Comparison of ENCODE assay signal across 8 mouse cellular contexts in genomic region chr10:59978873-59979743, GRCm38 (mm10). TPM values are rescaled to one million over a fixed set of nuclear protein-coding genes. Genes with fewer than 3 reads are reported as not detected.
DNase-seq lines count a peak whose midpoint lies in the region; ATAC-seq and TF ChIP-seq lines count a peak whose summit lies in the region.

No protein-coding gene starts in this region.

- H3K9ac ChIP-seq in forebrain, embryonic 12.5 days = no peak overlapping the region
- H3K9ac ChIP-seq in midbrain, embryonic 12.5 days (replicated peaks) = no peak overlapping the region

- H3K4me1 ChIP-seq in spleen, adult 2 months (ENCODE audit: control insufficient read depth, insufficient read depth, insufficient read length) = peaks cover 58% of the 10 kb centered on the region; the same call in 1 of the 2 replicates
- H3K4me1 ChIP-seq in forebrain, embryonic 12.5 days = peaks cover 30% of the 10 kb centered on the region
- H3K4me1 ChIP-seq in midbrain, embryonic 12.5 days = peaks cover 30% of the 10 kb centered on the region

- no peaks in the 10 kb centered on the region for H3K36me3 ChIP-seq in spleen, adult 2 months (ENCODE audit: control insufficient read depth, insufficient read depth, low read length)
- 0 out of 2 replicates have a peak, but pooled peaks cover under 1% of the 10 kb centered on the region for H3K36me3 ChIP-seq in forebrain, embryonic 12.5 days (replicated peaks)
- no peaks in the 10 kb centered on the region for H3K36me3 ChIP-seq in midbrain, embryonic 12.5 days

- peak overlapping the region; percentile 74 for H3K27ac ChIP-seq in spleen, adult 2 months (ENCODE audit: insufficient read depth, low read length)
- H3K27ac ChIP-seq in forebrain, embryonic 12.5 days = peak overlapping the region; percentile 80
- peak overlapping the region; percentile 50 for H3K27ac ChIP-seq in midbrain, embryonic 12.5 days (replicated peaks)

- H3K4me2 ChIP-seq in forebrain, embryonic 12.5 days = no peak overlapping the region
- H3K4me2 ChIP-seq in midbrain, embryonic 12.5 days (replicated peaks) = no peak overlapping the region

- H3K27me3 ChIP-seq in spleen, adult 2 months (ENCODE audit: control insufficient read depth, insufficient read depth, low read length) = no peaks in the 10 kb centered on the region
- H3K27me3 ChIP-seq in forebrain, embryonic 12.5 days = no peaks in the 10 kb centered on the region
- no peaks in the 10 kb centered on the region for H3K27me3 ChIP-seq in midbrain, embryonic 12.5 days

- TF ChIP-seq CTCF in spleen, adult 2 months (IDR thresholded peaks at IDR 0.05; ENCODE audit: extremely low read depth, insufficient read depth, insufficient read length, insufficient replicate concordance) = no peak

- no peak overlapping the region for H3K4me3 ChIP-seq in spleen, adult 2 months (ENCODE audit: extremely low read depth, insufficient read depth, insufficient read length)
- H3K4me3 ChIP-seq in forebrain, embryonic 12.5 days (replicated peaks) = no peak overlapping the region
- no peak overlapping the region for H3K4me3 ChIP-seq in midbrain, embryonic 12.5 days

- WGBS in spleen, adult 2 months = 65% methylated on average over 11 of the region's 11 CpGs
- 52% methylated on average over 11 of the region's 11 CpGs for WGBS in forebrain, embryonic 12.5 days
- 57% methylated on average over 11 of the region's 11 CpGs for WGBS in midbrain, embryonic 12.5 days

- 0 out of 2 replicates have a peak, but pooled peaks have one; percentile 10 for ATAC-seq in forebrain, embryonic 12.5 days (ENCODE audit: low FRiP score)
- peak; percentile 65 for ATAC-seq in midbrain, embryonic 12.5 days (ENCODE audit: low FRiP score, low read depth)
- no peak for ATAC-seq in cerebellum, adult (ENCODE audit: insufficient number of reproducible peaks, low FRiP score, low TSS enrichment)

- TF ChIP-seq POLR2A in spleen, adult 2 months (IDR thresholded peaks at IDR 0.05; ENCODE audit: low read depth, low read length) = no peak

- intact Hi-C loops in heart, postnatal 14 days (cut with DNase I) = no loop called here

- DNase-seq in spleen, adult 2 months (ENCODE audit: low read depth in 1 of 2, low spot score in 2 of 2) = no peak
- DNase-seq in spleen, adult 12 weeks (ENCODE audit: low spot score) = no peak
- DNase-seq in heart, postnatal 14 days = peak; percentile 89
- peak; percentile 93 to 95 for DNase-seq in kidney, postnatal 25 days
- DNase-seq in urinary bladder, postnatal 36 days (ENCODE audit: low spot score in 2 of 2) = peak; percentile 56 to 88

- H3K9me3 ChIP-seq in forebrain, embryonic 12.5 days = no peaks in the 10 kb centered on the region
- no peaks in the 10 kb centered on the region for H3K9me3 ChIP-seq in midbrain, embryonic 12.5 days

RNA-seq across cellular contexts. Expression of gene Ascc1, which starts 23.5 kb away (rescaled TPM):
- polyA plus RNA-seq in spleen, adult 2 months (2012; rRNA removed) = 11.9 and 12.0 TPM in 2 replicates
- 38.5 and 38.6 TPM in 2 replicates for polyA plus RNA-seq in forebrain, embryonic 12.5 days (2016; fragmentation: Nextera tagmentation; extraction: Ambion mirVana)
- total RNA-seq in heart, postnatal 14 days (2021) = 10 to 100 TPM; 19.1 to 21.7 TPM
- polyA plus RNA-seq in midbrain, embryonic 12.5 days (2016; fragmentation: Nextera tagmentation; extraction: Ambion mirVana) = 37.4 and 39.6 TPM in 2 replicates

RNA-seq across cellular contexts. Expression of gene Anapc16, which starts 23.8 kb away (rescaled TPM):
- 55.4 and 62.1 TPM in 2 replicates for polyA plus RNA-seq in spleen, adult 2 months (2012; rRNA removed)
- 100 and 106 TPM in 2 replicates for polyA plus RNA-seq in forebrain, embryonic 12.5 days (2016; fragmentation: Nextera tagmentation; extraction: Ambion mirVana)
- total RNA-seq in heart, postnatal 14 days (2021) = 10 to 100 TPM; 64.8 to 70.1 TPM
- 110 and 115 TPM in 2 replicates for polyA plus RNA-seq in midbrain, embryonic 12.5 days (2016; fragmentation: Nextera tagmentation; extraction: Ambion mirVana)

RNA-seq across cellular contexts. Expression of gene Ddit4, which starts 27.5 kb away (rescaled TPM):
- 152 and 168 TPM in 2 replicates for polyA plus RNA-seq in spleen, adult 2 months (2012; rRNA removed)
- 58.9 and 61.6 TPM in 2 replicates for polyA plus RNA-seq in forebrain, embryonic 12.5 days (2016; fragmentation: Nextera tagmentation; extraction: Ambion mirVana)
- 100 to 1,000 TPM; 188 to 191 TPM for total RNA-seq in heart, postnatal 14 days (2021)
- polyA plus RNA-seq in midbrain, embryonic 12.5 days (2016; fragmentation: Nextera tagmentation; extraction: Ambion mirVana) = 47.6 and 51.6 TPM in 2 replicates

Comparison
In these comparisons a context has a peak if more than half of its experiments do, and no peak if none do; other contexts are left out.
1. DNase-seq: peak in heart, postnatal 14 days (2 of 2), kidney, postnatal 25 days (2 of 2) and urinary bladder, postnatal 36 days (2 of 2); none in spleen, adult 2 months (0 of 2) and spleen, adult 12 weeks (single experiment).
2. Peak in every context shown above with its lines, with median percentiles within 50 percentile points of each other: H3K27ac ChIP-seq.